Mouse (Mus musculus) CH12.LX (cell line): ENCODE data around the gene H1foo. TPM values are rescaled to one million over a fixed set of nuclear protein-coding genes. Genes with fewer than 3 reads are reported as not detected.

ENCODE experiments used
- DNase-seq: peaks from one replicate; pipeline ENCODE4 v3.0.0-alpha.2; 2013; ENCODE audit errors: extremely low read depth
- H3K27ac ChIP-seq: 2 replicates; pipeline ENCODE4 v1.5.1; 2012; ENCODE audit warnings: low read depth, mild to moderate bottlenecking, control low read depth, moderate library complexity; ENCODE audit not compliant: insufficient read depth
- H3K27me3 ChIP-seq: replicated peaks from 2 replicates; pipeline ENCODE3; 2012; ENCODE audit warnings: inconsistent platforms
- H3K36me3 ChIP-seq, 2 experiments: replicated peaks in 1 of 2; 2 replicates each; pipeline versions ENCODE3 to v1.6.1; 2012; ENCODE audit warnings: inconsistent platforms in 1 of 2, low read length in 1 of 2, mild to moderate bottlenecking in 1 of 2, mixed read lengths in 1 of 2, moderate library complexity in 1 of 2; ENCODE audit not compliant: control insufficient read depth in 1 of 2, insufficient read depth in 1 of 2
- H3K4me1 ChIP-seq, 2 experiments: 2 replicates each; pipeline ENCODE4 v1.6.1; 2012; ENCODE audit warnings: inconsistent platforms in 1 of 2, moderate library complexity in 1 of 2; ENCODE audit not compliant: insufficient read depth in 2 of 2, control insufficient read depth in 1 of 2
- H3K4me2 ChIP-seq: 2 replicates; pipeline ENCODE4 v1.6.1; 2012; ENCODE audit warnings: low read depth, mild to moderate bottlenecking, control low read depth; ENCODE audit not compliant: poor library complexity, insufficient read depth, severe bottlenecking
- H3K4me3 ChIP-seq, 3 experiments: fragments of 150-350 bp in 1 of 3; sonication (generic) in 1 of 3; replicated peaks in 1 of 3; 2 replicates each; pipeline versions ENCODE3 to v1.5.1; 2011 to 2012; ENCODE audit warnings: low read depth in 2 of 3, low read length in 2 of 3, mild to moderate bottlenecking in 2 of 3, moderate library complexity in 2 of 3, control low read depth in 1 of 3, improper control_type of control experiment in 1 of 3, inconsistent platforms in 1 of 3, mixed read lengths in 1 of 3; ENCODE audit not compliant: poor library complexity in 1 of 3
- H3K79me2 ChIP-seq: replicated peaks from 2 replicates; pipeline ENCODE4 v1.6.1; 2012; ENCODE audit warnings: mild to moderate bottlenecking, moderate library complexity; ENCODE audit not compliant: control insufficient read depth, poor library complexity, insufficient read depth, severe bottlenecking; ENCODE audit errors: extremely low read depth
- H3K9ac ChIP-seq: 2 replicates; pipeline ENCODE4 v1.6.1; 2012; ENCODE audit warnings: low read depth, mild to moderate bottlenecking, control low read depth, moderate library complexity; ENCODE audit not compliant: insufficient read depth
- H3K9me3 ChIP-seq: replicated peaks from 2 replicates; pipeline ENCODE3; 2012; ENCODE audit warnings: low read length, inconsistent platforms, mixed read lengths
- CHD2 ChIP-seq: IDR thresholded peaks from 2 replicates; pipeline ENCODE4 v1.6.1; 2011; ENCODE audit warnings: low read length, improper control_type of control experiment
- CTCF ChIP-seq, 2 experiments: IDR thresholded peaks in 1 of 2; conservative IDR thresholded peaks in 1 of 2; 2 replicates each; pipeline ENCODE4 v1.5.1; 2011 to 2012; ENCODE audit warnings: low read depth in 2 of 2, low read length in 2 of 2, improper control_type of control experiment in 1 of 2, inconsistent platforms in 1 of 2, mild to moderate bottlenecking in 1 of 2, moderate library complexity in 1 of 2
- ELF1 ChIP-seq: IDR thresholded peaks from 2 replicates; pipeline ENCODE4 v1.6.1; 2014; ENCODE audit warnings: low read depth, mild to moderate bottlenecking, inconsistent platforms, low read length, improper control_type of control experiment
- ETS1 ChIP-seq: conservative IDR thresholded peaks from 2 replicates; pipeline ENCODE4 v1.6.1; 2012; ENCODE audit warnings: low read depth, mild to moderate bottlenecking, inconsistent platforms, low read length, improper control_type of control experiment, moderate library complexity
- IRF4 ChIP-seq: IDR thresholded peaks from 2 replicates; pipeline ENCODE4 v1.6.1; 2014; ENCODE audit warnings: low read depth, mild to moderate bottlenecking, inconsistent platforms, low read length, improper control_type of control experiment
- MAZ ChIP-seq: IDR thresholded peaks from 2 replicates; pipeline ENCODE4 v1.6.1; 2012; ENCODE audit warnings: low read depth, mild to moderate bottlenecking, inconsistent platforms, low read length, improper control_type of control experiment, moderate library complexity
- MEF2A ChIP-seq: IDR thresholded peaks from 2 replicates; pipeline ENCODE4 v1.6.1; 2014; ENCODE audit warnings: low read depth, mild to moderate bottlenecking, inconsistent platforms, low read length, improper control_type of control experiment, borderline replicate concordance
- SIN3A ChIP-seq: IDR thresholded peaks from 2 replicates; pipeline ENCODE4 v1.6.1; 2012; ENCODE audit warnings: low read length, improper control_type of control experiment, inconsistent platforms
- dilution Hi-C: fragments of 300-500 bp; cut with MboI; formaldehyde crosslinking; loops from 2 replicates; pipeline ENCODE4 v1.14.3; 2020; ENCODE audit warnings: low sequenced_read_pairs; ENCODE audit not compliant: extremely low pct_unique_long_range_greater_than_20kb, extremely low pct_ligation_motif_present
- in situ Hi-C: fragments of 300-500 bp; cut with MboI; formaldehyde crosslinking; loops from 3 replicates; pipeline ENCODE4 v1.14.3; 2019; ENCODE audit warnings: low sequenced_read_pairs, low pct_ligation_motif_present, low pct_unique_long_range_greater_than_20kb, mixed read lengths
- polyA plus RNA-seq: library from polyadenylated mRNA; unstranded; fragments of >175 nt; gene quantifications from 2 replicates; pipeline ENCODE4 v1.2.1, GENCODE M21; 2012; ENCODE audit warnings: low read depth; ENCODE audit not compliant: insufficient read length
- total RNA-seq, 2 experiments: library from RNA; depleted of rRNA; stranded (reverse); fragments of 300-350 nt in 1 of 2; fragments of >200 nt in 1 of 2; gene quantifications; 2 replicates each; pipeline ENCODE4 v1.2.3; 2012 to 2014

The H1foo gene
- total and polyA plus RNA-seq, 3 experiments, result 0.77 to 1.0 (median 0.89) TPM

GRCm38 (mm10) chr6:115930018-115930417 lies 14.7 kb upstream of the H1foo start:
- H3K4me2 ChIP-seq, result no peak overlapping the region
- in situ Hi-C loops, result no loop called here
- TF ChIP-seq MAZ (no peak), ETS1 (no peak), SIN3A (no peak), IRF4 (no peak)
- no peak for DNase-seq
- peaks cover 0 to 6% of the 10 kb centered on the region in 2 experiments for H3K36me3 ChIP-seq
- H3K4me3 ChIP-seq, result no peak overlapping the region
- H3K4me1 ChIP-seq, result peaks cover 7 to 18% of the 10 kb centered on the region in 2 experiments; a peak in 3 of 4 replicates
- no peak overlapping the region for H3K9ac ChIP-seq
- no peaks in the 10 kb centered on the region for H3K27me3 ChIP-seq
- H3K27ac ChIP-seq, result no peak overlapping the region
- dilution Hi-C loops, result no loop called here
- H3K9me3 ChIP-seq, result no peaks in the 10 kb centered on the region
- no peaks in the 10 kb centered on the region for H3K79me2 ChIP-seq

- in situ Hi-C loops, result no loop called here
- Histone ChIP-seq H3K27me3 (no peaks in the 10 kb centered on the region), H3K9ac (no peak within 1 kb of the TSS), H3K4me2 (no peak within 1 kb of the TSS)
- TF ChIP-seq ELF1, result no peak
- TF ChIP-seq, all 38 proteins: peak for 0
- DNase-seq, result no peak
- Histone ChIP-seq H3K27ac (no peak within 1 kb of the TSS), H3K4me3 (no peak within 1 kb of the TSS), H3K9me3 (no peaks in the 10 kb centered on the region), H3K36me3 (peaks cover 0 to 2% of the 10 kb centered on the region in 2 experiments), H3K79me2 (no peaks in the 10 kb centered on the region), H3K4me1 (peaks cover 7 to 18% of the 10 kb centered on the region in 2 experiments; a peak in 3 of 4 replicates)
- dilution Hi-C loops, result no loop called here
These were observed 13.1 kb upstream of the H1foo start, which contains the start of gene Rho for GRCm38 (mm10) chr6:115931639-115932038. Rho (plus strand) TSS chr6:115931748.

GRCm38 (mm10) chr6:115932391-115932790 lies 12.3 kb upstream of the H1foo start:
- no peak overlapping the region for H3K4me2 ChIP-seq
- no peak for DNase-seq
- TF ChIP-seq CHD2 (no peak), CTCF (conservative IDR thresholded peaks at IDR 0.05 in 1 of 2, IDR thresholded peaks at IDR 0.05 in 1 of 2; ENCODE audit: low read depth in 2 of 2, low read length in 2 of 2) (no peak), MEF2A (no peak)
- H3K27me3 ChIP-seq, result no peaks in the 10 kb centered on the region
- H3K9ac ChIP-seq, result no peak overlapping the region
- H3K27ac ChIP-seq, result no peak overlapping the region
- no peaks in the 10 kb centered on the region for H3K79me2 ChIP-seq
- in situ Hi-C loops, result no loop called here
- dilution Hi-C loops, result no loop called here
- H3K36me3 ChIP-seq, result no peaks in the 10 kb centered on the region
- no peak overlapping the region for H3K4me3 ChIP-seq
- H3K9me3 ChIP-seq, result no peaks in the 10 kb centered on the region
- H3K4me1 ChIP-seq, result peaks cover 5 to 13% of the 10 kb centered on the region in 2 experiments; a peak in 2 of 4 replicates
